Mouse (Mus musculus) ES-Bruce4 (cell line): ENCODE results near the gene Prkce.

Source experiments
- CTCF ChIP-seq: IDR thresholded peaks from one replicate; pipeline ENCODE4 v1.8.1; 2011; ENCODE audit warnings: low read depth, low read length
- EP300 ChIP-seq: IDR thresholded peaks from 2 replicates; pipeline ENCODE4 v1.6.1; 2011; ENCODE audit warnings: low read depth, low read length; ENCODE audit not compliant: insufficient read depth
- POLR2A ChIP-seq: IDR thresholded peaks from one replicate; pipeline ENCODE4 v1.8.1; 2011; ENCODE audit warnings: low read length; ENCODE audit not compliant: insufficient read depth

GRCm38 (mm10) chr17:86303401-86304243 is 136.0 kb downstream of the Prkce start:
- TF ChIP-seq POLR2A: no peak
- TF ChIP-seq CTCF: no peak
- no peak for TF ChIP-seq EP300
